Mouse (Mus musculus) adrenal gland, postnatal 14 days (tissue): ENCODE results near the gene Myef2. TPM values are rescaled to one million over a fixed set of nuclear protein-coding genes. Genes with fewer than 3 reads are reported as not detected.
A peak's percentile ranks its signal among the peaks of the same experiment; 100 is the strongest.

ENCODE experiments used
- DNase-seq: peaks from one replicate; pipeline ENCODE4 v3.0.0; 2021; ENCODE audit warnings: mixed read lengths
- total RNA-seq: library from RNA; stranded (reverse); gene quantifications from 2 replicates; pipeline ENCODE4 v1.2.3, GENCODE M21; 2021

Gene Myef2
- total RNA-seq, 1 experiment from 2014 or later: 37.3 TPM

DNA sequence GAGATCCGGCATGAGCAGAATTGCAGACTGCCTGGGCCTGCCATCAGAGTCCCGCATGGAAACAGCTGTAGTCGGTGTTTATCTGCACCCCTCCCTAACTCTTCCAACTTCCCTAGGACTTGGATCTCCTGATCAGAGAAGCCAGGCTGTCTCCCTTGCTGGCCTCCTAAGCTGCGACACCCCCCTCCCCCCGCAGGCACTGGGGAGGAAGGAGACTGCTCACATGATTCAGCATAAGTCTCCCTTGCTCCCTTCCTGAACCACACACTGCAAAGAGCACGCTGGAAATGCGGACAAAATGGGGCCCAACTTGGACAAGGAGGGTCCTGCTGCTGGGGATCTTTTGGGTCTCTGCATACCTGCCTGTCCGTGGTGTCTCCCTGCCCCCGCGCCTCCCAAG, 55.6 kb downstream of the Myef2 start, which contains the start of gene Slc24a5:
Gene Slc24a5, plus strand, starts transcription at position 231 of the 400 bp plus-strand sequence.
- DNase-seq: no peak

DNA sequence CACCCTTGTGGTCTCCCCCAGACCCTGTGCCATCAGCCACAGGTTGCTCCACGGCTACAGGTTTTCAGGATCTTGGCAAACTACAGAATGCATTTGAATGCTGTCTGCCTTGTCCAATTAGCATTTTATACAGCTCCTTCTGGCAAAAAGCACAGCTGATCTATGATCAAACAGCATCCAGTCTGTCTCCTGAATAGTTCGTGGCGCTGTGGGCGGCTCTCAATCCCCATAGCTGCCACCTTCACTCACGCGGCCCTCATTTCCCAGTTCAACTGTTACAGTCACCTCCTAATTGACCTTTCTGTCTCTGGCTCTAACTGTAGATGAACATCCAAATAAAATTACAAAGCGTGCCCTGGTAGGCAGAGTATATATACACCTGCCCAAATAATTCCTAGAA, 56.1 kb downstream of the Myef2 start:
- DNase-seq: no peak

DNA sequence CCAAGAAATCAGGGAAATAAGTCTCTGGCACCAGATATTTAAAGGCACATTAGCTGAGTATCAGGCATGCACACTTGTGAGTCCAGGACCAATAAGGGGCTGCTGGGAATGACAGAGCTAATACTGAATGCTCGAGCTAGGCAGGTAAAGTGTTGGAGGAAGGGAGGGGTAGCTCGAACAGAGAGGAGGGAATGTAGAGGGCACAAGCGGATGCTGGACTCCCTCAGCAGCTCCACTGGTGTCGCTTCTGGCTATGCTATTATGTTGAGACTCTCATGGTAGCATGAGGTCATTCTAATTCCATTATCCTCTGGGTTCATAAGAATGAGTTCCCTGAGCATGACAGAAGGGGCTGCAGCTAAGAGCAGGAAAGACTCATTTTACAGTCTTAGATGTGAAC, 60.5 kb downstream of the Myef2 start:
- DNase-seq: no peak

DNA sequence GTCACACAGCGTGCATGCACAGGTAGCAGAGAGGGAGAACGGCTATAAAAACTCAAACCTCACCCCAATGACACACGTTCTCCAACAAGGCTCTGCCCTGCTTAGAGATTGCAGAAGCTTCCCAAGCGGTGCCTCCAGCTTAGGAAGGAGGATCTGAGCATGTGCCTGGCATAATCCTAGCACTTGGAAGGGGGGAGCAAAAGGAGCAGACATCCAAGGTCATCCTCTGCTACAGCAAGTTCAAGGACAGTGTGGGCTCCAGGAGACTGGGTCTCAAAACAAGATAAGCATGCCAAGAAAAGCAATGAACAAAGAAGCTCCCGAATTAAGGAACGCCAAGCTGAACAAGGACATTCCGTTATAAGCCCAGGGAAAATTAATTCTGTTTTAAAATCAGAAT, 62.0 kb downstream of the Myef2 start:
- no peak for DNase-seq

DNA sequence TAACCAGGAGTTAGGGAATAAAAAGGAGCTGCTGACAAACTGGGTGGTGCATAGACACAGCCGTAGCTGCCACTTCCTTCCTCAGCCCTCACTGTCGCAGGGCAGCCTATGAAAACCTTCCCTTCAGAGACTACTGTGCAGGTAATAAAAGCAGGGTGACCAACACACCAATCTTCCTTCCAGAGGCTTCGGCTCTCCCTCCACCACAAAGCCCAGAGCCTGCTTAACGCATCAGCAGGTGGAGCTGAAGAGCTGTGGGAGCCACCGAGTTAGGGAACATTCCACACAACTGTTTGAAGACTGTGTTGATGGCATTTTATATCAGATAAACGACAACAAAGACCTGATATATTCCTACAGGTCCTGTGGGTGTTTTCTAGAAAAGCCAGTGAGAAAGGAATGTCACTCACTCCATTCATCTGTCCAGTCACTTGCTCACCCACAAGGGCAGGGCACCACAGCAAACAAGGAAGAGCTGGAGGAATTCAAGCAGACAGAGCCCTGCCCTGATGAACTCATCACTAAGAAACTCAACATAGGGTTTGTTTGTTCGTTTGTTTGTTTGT, 66.1 kb downstream of the Myef2 start:
- peak; percentile 21 for DNase-seq

DNA sequence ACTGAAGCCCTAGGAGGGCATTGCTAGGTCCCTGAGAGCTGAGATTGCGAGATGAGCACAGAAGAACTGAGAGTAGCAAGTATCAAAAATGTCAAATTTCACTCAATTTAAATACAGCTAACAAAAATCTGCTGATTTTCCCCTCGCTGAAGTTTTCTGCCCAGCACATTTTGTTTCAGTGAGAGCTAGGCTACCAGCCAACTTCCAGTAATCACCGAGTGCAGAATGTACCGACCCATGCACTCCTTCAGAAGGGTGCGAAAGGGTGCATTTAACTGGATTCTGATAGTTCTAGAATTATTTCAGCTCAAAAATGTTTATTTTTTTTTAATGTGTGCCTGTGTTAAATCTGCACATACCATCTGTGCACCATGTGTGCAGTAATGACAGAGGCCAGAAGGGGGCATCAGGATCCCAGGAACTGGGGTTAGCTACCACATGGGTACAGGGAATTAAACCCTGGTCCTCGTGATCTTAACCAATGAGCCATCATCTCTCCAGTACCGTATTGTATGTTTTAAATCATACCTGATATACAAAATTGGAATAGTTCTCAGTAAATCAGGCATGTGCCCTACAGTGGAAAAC, 68.1 kb downstream of the Myef2 start:
- no peak for DNase-seq

Other genes starting within 250 kb of the Myef2 start
- gene Slc24a5, start 55.5 kb downstream of the Myef2 start, total RNA-seq: 0.19 TPM in 1 of 2 replicates, not detected in the other
- gene Ctxn2, start 13.0 kb upstream of the Myef2 start, total RNA-seq: not detected in 2 replicates
- not detected in 2 replicates for gene Slc12a1, start 28.8 kb upstream of the Myef2 start, total RNA-seq
- gene Dut, start 123.5 kb upstream of the Myef2 start, total RNA-seq: 36.1 and 39.4 TPM in 2 replicates